ENCODE assay signal across 9 mouse cellular contexts in the genomic region with DNA sequence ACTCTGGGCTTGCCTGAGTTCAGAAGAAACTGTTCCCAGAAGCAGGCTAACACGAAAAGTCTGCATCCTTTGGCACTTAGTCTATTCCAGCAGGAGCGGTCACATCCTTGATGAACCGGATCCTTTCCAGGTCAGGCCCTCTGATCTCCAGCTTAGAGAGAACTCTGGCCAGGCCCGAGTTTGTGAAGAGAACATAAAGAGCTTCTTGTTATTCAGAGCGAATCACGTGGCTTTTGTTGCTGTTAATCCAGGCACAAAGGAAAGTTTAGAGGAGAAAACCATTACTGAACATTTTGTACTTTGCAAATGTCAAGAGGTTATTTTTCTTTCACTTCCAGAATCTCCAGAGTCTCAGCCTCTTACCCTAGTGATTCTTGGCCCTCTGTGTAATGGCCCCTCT. TPM values are rescaled to one million over a fixed set of nuclear protein-coding genes. Genes with fewer than 3 reads are reported as not detected.
DNase-seq lines count a peak whose midpoint lies in the region; ATAC-seq lines count a peak whose summit lies in the region.
"Had no signal": no experiment of that assay in that cellular context is flagged by ENCODE, and none has a peak within 500 bp of the region (broad histone marks: within the 10 kb centered on the region; RNA-seq: fewer than 3 reads in every experiment).

No protein-coding gene starts in this region.

- ATAC-seq in midbrain, embryonic 14.5 days (ENCODE audit: low FRiP score, low TSS enrichment), result no peak
- ATAC-seq in midbrain, embryonic 11.5 days (ENCODE audit: low FRiP score), result no peak
- ATAC-seq in embryonic facial prominence, embryonic 11.5 days (replicated peaks; ENCODE audit: insufficient number of reproducible peaks, low FRiP score, low TSS enrichment, low read depth), result no peak
- ATAC-seq in granulocyte monocyte progenitor cell, adult 5-6 weeks (replicated peaks; ENCODE audit: poor library complexity, severe bottlenecking), result no peak

- H3K27ac ChIP-seq in midbrain, embryonic 14.5 days (replicated peaks; ENCODE audit: low read depth, low read length), result no peak overlapping the region
- no peak overlapping the region for H3K27ac ChIP-seq in midbrain, embryonic 11.5 days (ENCODE audit: low read depth, low read length)
- no peak overlapping the region for H3K27ac ChIP-seq in embryonic facial prominence, embryonic 11.5 days (replicated peaks; ENCODE audit: low read depth, low read length)
- H3K27ac ChIP-seq: neural tube, embryonic 12.5 days had no signal

- no peaks in the 10 kb centered on the region for H3K4me1 ChIP-seq in midbrain, embryonic 14.5 days (ENCODE audit: control insufficient read depth, insufficient read depth, low read length)
- H3K4me1 ChIP-seq in midbrain, embryonic 11.5 days (ENCODE audit: control insufficient read depth, insufficient read depth, low read length), result peaks cover 8% of the 10 kb centered on the region; the same call in 1 of the 2 replicates
- no peaks in the 10 kb centered on the region for H3K4me1 ChIP-seq in embryonic facial prominence, embryonic 11.5 days (ENCODE audit: control insufficient read depth, insufficient read depth, low read length)

- H3K36me3 ChIP-seq in midbrain, embryonic 14.5 days (ENCODE audit: control insufficient read depth, insufficient read depth, low read length), result no peaks in the 10 kb centered on the region
- no peaks in the 10 kb centered on the region for H3K36me3 ChIP-seq in midbrain, embryonic 11.5 days (ENCODE audit: control insufficient read depth, insufficient read depth, low read length)
- H3K36me3 ChIP-seq in embryonic facial prominence, embryonic 11.5 days (replicated peaks; ENCODE audit: control insufficient read depth, insufficient read depth, low read depth, low read length), result no peaks in the 10 kb centered on the region

- H3K4me3 ChIP-seq in midbrain, embryonic 14.5 days (replicated peaks; ENCODE audit: low read depth, low read length), result no peak overlapping the region
- H3K4me3 ChIP-seq in midbrain, embryonic 11.5 days (ENCODE audit: low read depth, low read length), result no peak overlapping the region
- no peak overlapping the region for H3K4me3 ChIP-seq in embryonic facial prominence, embryonic 11.5 days (ENCODE audit: low read depth, low read length)
- H3K4me3 ChIP-seq: neural tube, embryonic 12.5 days had no signal

- H3K9ac ChIP-seq in midbrain, embryonic 14.5 days (replicated peaks; ENCODE audit: low read length), result no peak overlapping the region
- no peak overlapping the region for H3K9ac ChIP-seq in midbrain, embryonic 11.5 days (ENCODE audit: low read length)
- H3K9ac ChIP-seq in embryonic facial prominence, embryonic 11.5 days (replicated peaks; ENCODE audit: low read length), result no peak overlapping the region
- H3K9ac ChIP-seq: neural tube, embryonic 12.5 days had no signal

- 9% methylated on average over 6 of the region's 6 CpGs for WGBS in midbrain, embryonic 14.5 days
- WGBS in midbrain, embryonic 11.5 days, result 9% methylated on average over 6 of the region's 6 CpGs
- WGBS in embryonic facial prominence, embryonic 11.5 days, result 24% methylated on average over 6 of the region's 6 CpGs

- H3K27me3 ChIP-seq in midbrain, embryonic 14.5 days (ENCODE audit: control insufficient read depth, insufficient read depth, low read length), result no peaks in the 10 kb centered on the region
- no peaks in the 10 kb centered on the region; the same call in 1 of the 2 replicates for H3K27me3 ChIP-seq in midbrain, embryonic 11.5 days (ENCODE audit: control insufficient read depth, insufficient read depth, low read length)
- H3K27me3 ChIP-seq in embryonic facial prominence, embryonic 11.5 days (ENCODE audit: control insufficient read depth, insufficient read depth, low read length), result no peaks in the 10 kb centered on the region
- H3K27me3 ChIP-seq: neural tube, embryonic 12.5 days had no signal

- H3K9me3 ChIP-seq in midbrain, embryonic 14.5 days (ENCODE audit: control insufficient read depth, low read length), result no peaks in the 10 kb centered on the region
- no peaks in the 10 kb centered on the region for H3K9me3 ChIP-seq in midbrain, embryonic 11.5 days (ENCODE audit: control insufficient read depth, low read length)
- no peaks in the 10 kb centered on the region for H3K9me3 ChIP-seq in embryonic facial prominence, embryonic 11.5 days (replicated peaks; ENCODE audit: control insufficient read depth, low read length)
- H3K9me3 ChIP-seq: neural tube, embryonic 12.5 days had no signal

- DNase-seq in heart, adult 11 months, result peak; percentile 98
- no peak for DNase-seq in heart, postnatal 4 days
- peak; percentile 6 for DNase-seq in midbrain, embryonic 14.5 days
- DNase-seq in midbrain, embryonic 11.5 days (ENCODE audit: low spot score, missing footprints), result no peak
- peak; percentile 25 for DNase-seq in embryonic facial prominence, embryonic 11.5 days (ENCODE audit: low spot score)
- DNase-seq in skeletal muscle tissue, adult 2 months (ENCODE audit: low read depth, low spot score), result peak; percentile 54
- no peak for DNase-seq in layer of hippocampus, adult 9-11 months

- no peak overlapping the region for H3K4me2 ChIP-seq in midbrain, embryonic 14.5 days (ENCODE audit: low read length)
- no peak overlapping the region for H3K4me2 ChIP-seq in midbrain, embryonic 11.5 days
- H3K4me2 ChIP-seq in embryonic facial prominence, embryonic 11.5 days (ENCODE audit: low read depth, low read length), result no peak overlapping the region
- H3K4me2 ChIP-seq: neural tube, embryonic 12.5 days had no signal

RNA-seq across cellular contexts. Expression of a gene that starts 1.9 kb away (rescaled TPM):
- 100 to 1,000 TPM; 192 to 195 TPM for total RNA-seq in heart, postnatal 4 days (2021)
- 448 and 461 TPM in 2 replicates for polyA plus RNA-seq in midbrain, embryonic 14.5 days (2014; fragmentation: Nextera tagmentation; extraction: Ambion mirVana)
- 506 and 513 TPM in 2 replicates for polyA plus RNA-seq in midbrain, embryonic 11.5 days (2014; fragmentation: Nextera tagmentation; extraction: Ambion mirVana)
- polyA plus RNA-seq in embryonic facial prominence, embryonic 11.5 days (2014; fragmentation: Nextera tagmentation; extraction: Ambion mirVana), result 523 and 533 TPM in 2 replicates
- total RNA-seq in granulocyte monocyte progenitor cell, adult 5-6 weeks (2014; fragmentation: Nextera tagmentation), result 302 and 383 TPM in 2 replicates
- total RNA-seq in granulocyte monocyte progenitor cell, adult 5-6 weeks (2017), result 365 and 381 TPM in 2 replicates

Comparison
In these comparisons a context has a peak if more than half of its experiments do, and no peak if none do; other contexts are left out.
1. DNase-seq: peak in heart, adult 11 months (single experiment), midbrain, embryonic 14.5 days (single experiment), embryonic facial prominence, embryonic 11.5 days (single experiment) and skeletal muscle tissue, adult 2 months (single experiment); none in heart, postnatal 4 days (single experiment), midbrain, embryonic 11.5 days (single experiment) and layer of hippocampus, adult 9-11 months (single experiment).